Mouse (Mus musculus) layer of hippocampus, postnatal 14 days (tissue): ENCODE data around the gene AL731706.1. TPM values are rescaled to one million over a fixed set of nuclear protein-coding genes. Genes with fewer than 3 reads are reported as not detected.
"Not testable (repeated sequence)": the region's sequence is repeated elsewhere in the genome, so short reads cannot be mapped to it uniquely, and the experiment has no call there.

ENCODE experiments used
- DNase-seq, 2 experiments: peaks; one replicate each; pipeline ENCODE4 v3.0.0; 2021 to 2022; ENCODE audit warnings: low spot score in 2 of 2, mixed read lengths in 1 of 2
- long read RNA-seq, 2 experiments: library from polyadenylated mRNA; stranded (forward); transcript quantifications; one replicate each; pipeline ENCODE4 v2.0.0; 2021
- total RNA-seq, 2 experiments: library from RNA; stranded (reverse); gene quantifications; 2 replicates each; pipeline ENCODE4 v1.2.3; 2021

AL731706.1 gene
- 10 to 100 TPM; 11.4 to 19.8 TPM for total RNA-seq
- long read RNA-seq, experiment 1, transcript AL731706.1-201 (3 exons, 944 nt): major isoform, 21 of 21 reads
- long read RNA-seq, experiment 1, partial matches to known transcripts: 0 of 21 reads
- long read RNA-seq, experiment 1, other reads (novel, unspliced or antisense): 0 of 21 reads
- long read RNA-seq, experiment 2, transcript AL731706.1-201 (3 exons, 944 nt): major isoform, 34 of 34 reads
- long read RNA-seq, experiment 2, partial matches to known transcripts: 0 of 34 reads
- long read RNA-seq, experiment 2, other reads (novel, unspliced or antisense): 0 of 34 reads

GRCm38 (mm10) chr2:136891068-136891950 is at the start of gene AL731706.1, which contains the start of the genes Slx4ip and Mkks:
Gene AL731706.1 (minus strand): TSS chr2:136891389.
Gene Slx4ip (plus strand): TSS chr2:136891218.
Gene Mkks (minus strand): TSS chr2:136891389.
- DNase-seq: peak; percentile 99 to 100

GRCm38 (mm10) chr2:136938249-136938648 is 47.1 kb upstream of the AL731706.1 start:
- DNase-seq: no peak

GRCm38 (mm10) chr2:136936391-136937288 is 45.5 kb upstream of the AL731706.1 start:
- DNase-seq: no peak

GRCm38 (mm10) chr2:136921003-136921408 is 29.8 kb upstream of the AL731706.1 start:
- no peak for DNase-seq

- no peak for DNase-seq
Observed at GRCm38 (mm10) chr2:136920257-136920993, 29.2 kb upstream of the AL731706.1 start.

GRCm38 (mm10) chr2:136919433-136919832 is 28.2 kb upstream of the AL731706.1 start:
- no peak for DNase-seq

- DNase-seq: no peak
Observed at GRCm38 (mm10) chr2:136914334-136914902, 23.2 kb upstream of the AL731706.1 start.

- DNase-seq: no peak
Observed at GRCm38 (mm10) chr2:136913021-136913420, 21.8 kb upstream of the AL731706.1 start.

- DNase-seq: no peak
Observed at GRCm38 (mm10) chr2:136911958-136912411, 20.8 kb upstream of the AL731706.1 start.

- no peak for DNase-seq
Observed at GRCm38 (mm10) chr2:136909298-136909697, 18.1 kb upstream of the AL731706.1 start.

- DNase-seq: no peak
Observed at GRCm38 (mm10) chr2:136908596-136908995, 17.4 kb upstream of the AL731706.1 start.

- DNase-seq: no peak
Observed at GRCm38 (mm10) chr2:136896131-136896530, 4.9 kb upstream of the AL731706.1 start.

GRCm38 (mm10) chr2:136894494-136894893 is 3.3 kb upstream of the AL731706.1 start:
- DNase-seq: no peak

- peak; percentile 96 to 99 for DNase-seq
Observed at GRCm38 (mm10) chr2:136891951-136892371, 772 bp upstream of the AL731706.1 start.

- not testable (repeated sequence) for DNase-seq
Observed at GRCm38 (mm10) chr2:136890716-136891067, 497 bp downstream of the AL731706.1 start.

- peak; percentile 15 to 44 for DNase-seq
Observed at GRCm38 (mm10) chr2:136886846-136887245, 4.3 kb downstream of the AL731706.1 start.

- DNase-seq: no peak
Observed at GRCm38 (mm10) chr2:136885579-136885978, 5.6 kb downstream of the AL731706.1 start, which contains the start of gene AL731706.2. Gene AL731706.2 (minus strand): TSS chr2:136885679.

GRCm38 (mm10) chr2:136854543-136855388 is 36.4 kb downstream of the AL731706.1 start:
- DNase-seq: peak in 1 of 2 experiments; percentile 5

GRCm38 (mm10) chr2:136850366-136850765 is 40.8 kb downstream of the AL731706.1 start:
- DNase-seq: no peak
